Mouse (Mus musculus) G1E (cell line): ENCODE data around the gene Pde10a.

ENCODE experiments used
- CTCF ChIP-seq: IDR thresholded peaks from 2 replicates; pipeline ENCODE4 v1.5.1; 2012; ENCODE audit warnings: low read depth, low read length, inconsistent platforms, mixed read lengths
- GATA1 ChIP-seq: IDR thresholded peaks from 2 replicates; pipeline ENCODE4 v1.6.1; 2012; ENCODE audit warnings: borderline replicate concordance, low read length, inconsistent platforms, mixed read lengths
- POLR2AphosphoS5 ChIP-seq: IDR thresholded peaks from 2 replicates; pipeline ENCODE4 v1.6.1; 2012; ENCODE audit warnings: low read depth, low read length, inconsistent platforms; ENCODE audit not compliant: insufficient replicate concordance

- TF ChIP-seq GATA1 (no peak), CTCF (no peak), POLR2AphosphoS5 (no peak)
Measured at GRCm38 (mm10) chr17:8648310-8648709, 123.1 kb downstream of the Pde10a start.
